Mouse (Mus musculus): ENCODE measurements around the gene Slc2a1. TPM values are rescaled to one million over a fixed set of nuclear protein-coding genes. Genes with fewer than 3 reads are reported as not detected.

Slc2a1 gene
- polyA plus RNA-seq, 1 experiment from 2014 or later: 158 TPM

DNA sequence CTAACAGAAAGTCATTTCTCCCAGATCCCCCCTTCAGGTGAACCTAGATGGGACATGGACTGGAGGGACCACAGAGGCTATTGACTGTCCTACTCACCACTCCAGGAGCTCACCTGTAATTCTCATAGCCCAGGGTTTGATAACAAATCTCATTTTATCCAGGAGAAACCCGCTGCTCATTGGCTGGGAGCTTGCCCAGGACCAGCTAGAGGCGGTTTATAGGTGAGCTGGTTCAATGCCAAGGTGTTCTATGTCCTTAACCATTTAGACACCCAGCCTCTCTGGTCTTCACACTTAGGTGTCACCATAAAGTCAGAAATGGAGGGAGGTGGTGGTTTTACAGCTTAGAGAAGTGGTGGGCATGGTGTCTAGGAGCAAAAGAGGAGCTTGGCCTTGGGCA lies 644 bp upstream of the Slc2a1 start:
- H3K27ac ChIP-seq (ENCODE audit: low read depth, low read length): no peak overlapping the region
- no peaks in the 10 kb centered on the region for H3K36me3 ChIP-seq (ENCODE audit: control insufficient read depth, insufficient read depth, low read length)
- H3K9ac ChIP-seq (ENCODE audit: low read length): peak overlapping the region; percentile 1; the same call in 1 of the 2 replicates
- H3K27me3 ChIP-seq (ENCODE audit: control insufficient read depth, insufficient read depth, low read length): no peaks in the 10 kb centered on the region
- H3K9me3 ChIP-seq (ENCODE audit: control insufficient read depth, low read length): no peaks in the 10 kb centered on the region
- H3K4me1 ChIP-seq (ENCODE audit: control insufficient read depth, insufficient read depth, low read length): peaks cover 40% of the 10 kb centered on the region
- 77% methylated on average over 2 of the region's 2 CpGs for WGBS
- no peak for ATAC-seq (ENCODE audit: low FRiP score)
- H3K4me2 ChIP-seq: peak overlapping the region; percentile 71
- peak overlapping the region; percentile 63; the same call in 1 of the 2 replicates for H3K4me3 ChIP-seq (ENCODE audit: low read depth, low read length)
- no peak for DNase-seq (ENCODE audit: low spot score, missing footprints)

DNA sequence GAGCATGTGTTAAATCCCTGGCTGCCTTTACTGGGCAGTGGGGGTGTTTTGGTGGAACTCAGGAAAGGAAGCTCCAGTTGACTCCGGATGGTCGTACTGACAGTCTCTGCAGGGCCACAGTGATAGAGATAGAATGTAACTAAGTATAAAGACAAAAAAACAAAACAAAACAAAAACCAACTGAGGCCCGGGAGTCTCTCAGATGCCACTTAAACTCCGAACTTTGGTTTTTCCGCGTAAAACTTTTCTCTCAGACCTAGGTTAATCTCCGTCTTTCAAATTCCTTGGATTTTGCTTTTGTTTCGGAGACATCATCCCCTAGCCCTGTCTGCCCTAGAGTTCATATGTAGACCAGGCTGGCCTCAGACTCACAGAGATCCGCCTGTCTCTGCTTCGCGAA lies 1.1 kb downstream of the Slc2a1 start:
- Histone ChIP-seq H3K4me3 (ENCODE audit: low read depth, low read length) (peak overlapping the region; percentile 63), H3K4me1 (ENCODE audit: control insufficient read depth, insufficient read depth, low read length) (peaks cover 40% of the 10 kb centered on the region), H3K9me3 (ENCODE audit: control insufficient read depth, low read length) (no peaks in the 10 kb centered on the region), H3K27ac (ENCODE audit: low read depth, low read length) (peak overlapping the region; percentile 93), H3K27me3 (ENCODE audit: control insufficient read depth, insufficient read depth, low read length) (no peaks in the 10 kb centered on the region), H3K9ac (ENCODE audit: low read length) (peak overlapping the region; percentile 84), H3K36me3 (ENCODE audit: control insufficient read depth, insufficient read depth, low read length) (no peaks in the 10 kb centered on the region), H3K4me2 (peak overlapping the region; percentile 71)
- WGBS: 2% methylated on average over 11 of the region's 11 CpGs
- ATAC-seq (ENCODE audit: low FRiP score) (no peak), DNase-seq (ENCODE audit: low spot score, missing footprints) (peak; percentile 92)

DNA sequence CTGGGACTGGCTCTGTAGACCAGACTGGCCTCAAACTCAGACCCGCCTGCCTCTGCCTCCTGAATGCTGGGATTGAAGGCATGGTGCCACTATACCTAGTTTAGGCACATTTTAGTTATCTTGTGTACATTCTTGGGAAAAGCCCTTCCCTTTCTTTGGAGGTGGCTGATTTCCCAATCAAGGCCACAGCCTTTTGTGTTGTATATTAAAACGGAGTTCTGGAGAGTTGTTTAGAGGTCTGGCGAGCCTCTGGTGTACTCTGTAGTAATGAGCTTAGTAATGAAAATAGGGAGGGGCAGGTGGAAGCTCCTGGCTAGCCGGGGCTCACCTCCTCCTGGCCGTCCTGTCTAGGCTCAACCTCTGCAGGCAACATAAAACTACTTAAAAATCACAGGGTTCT lies 2.0 kb downstream of the Slc2a1 start:
- Histone ChIP-seq H3K4me3 (ENCODE audit: low read depth, low read length) (peak overlapping the region; percentile 63), H3K9me3 (ENCODE audit: control insufficient read depth, low read length) (no peaks in the 10 kb centered on the region), H3K4me2 (peak overlapping the region; percentile 71), H3K27me3 (ENCODE audit: control insufficient read depth, insufficient read depth, low read length) (no peaks in the 10 kb centered on the region), H3K36me3 (ENCODE audit: control insufficient read depth, insufficient read depth, low read length) (no peaks in the 10 kb centered on the region), H3K27ac (ENCODE audit: low read depth, low read length) (no peak overlapping the region), H3K4me1 (ENCODE audit: control insufficient read depth, insufficient read depth, low read length) (peaks cover 32% of the 10 kb centered on the region), H3K9ac (ENCODE audit: low read length) (no peak overlapping the region)
- WGBS: 9% methylated on average over 5 of the region's 5 CpGs
- no peak for ATAC-seq (ENCODE audit: low FRiP score)
- no peak for DNase-seq (ENCODE audit: low spot score, missing footprints)

DNA sequence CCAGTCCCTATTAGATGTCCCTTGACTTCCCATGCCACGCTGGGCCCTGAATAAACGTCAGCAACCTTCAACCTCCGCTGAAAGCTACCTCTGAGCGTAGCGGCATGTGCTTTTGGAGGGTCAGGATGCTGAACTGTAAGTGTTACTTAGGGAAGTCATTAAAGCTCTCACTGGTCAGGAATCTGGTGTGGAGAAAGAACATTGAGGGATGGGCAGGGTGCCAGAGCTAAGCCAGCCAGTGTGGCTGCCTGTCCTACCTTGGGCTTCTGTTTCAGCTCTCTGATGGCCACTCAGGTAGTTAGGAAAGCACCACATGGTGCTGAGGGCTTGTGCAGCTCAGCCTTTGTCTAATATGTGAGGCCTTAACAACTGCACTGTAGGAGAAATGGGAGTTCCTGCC lies 2.9 kb downstream of the Slc2a1 start:
- Histone ChIP-seq H3K4me3 (ENCODE audit: low read depth, low read length) (peak overlapping the region; percentile 1; the same call in 1 of the 2 replicates), H3K27me3 (ENCODE audit: control insufficient read depth, insufficient read depth, low read length) (no peaks in the 10 kb centered on the region), H3K4me2 (peak overlapping the region; percentile 71; the same call in 1 of the 2 replicates), H3K36me3 (ENCODE audit: control insufficient read depth, insufficient read depth, low read length) (no peaks in the 10 kb centered on the region), H3K4me1 (ENCODE audit: control insufficient read depth, insufficient read depth, low read length) (peaks cover 25% of the 10 kb centered on the region), H3K9ac (ENCODE audit: low read length) (peak overlapping the region; percentile 2; the same call in 1 of the 2 replicates), H3K9me3 (ENCODE audit: control insufficient read depth, low read length) (no peaks in the 10 kb centered on the region), H3K27ac (ENCODE audit: low read depth, low read length) (no peak overlapping the region)
- ATAC-seq (ENCODE audit: low FRiP score) (no peak), DNase-seq (ENCODE audit: low spot score, missing footprints) (no peak)
- 66% methylated on average over 5 of the region's 5 CpGs for WGBS

DNA sequence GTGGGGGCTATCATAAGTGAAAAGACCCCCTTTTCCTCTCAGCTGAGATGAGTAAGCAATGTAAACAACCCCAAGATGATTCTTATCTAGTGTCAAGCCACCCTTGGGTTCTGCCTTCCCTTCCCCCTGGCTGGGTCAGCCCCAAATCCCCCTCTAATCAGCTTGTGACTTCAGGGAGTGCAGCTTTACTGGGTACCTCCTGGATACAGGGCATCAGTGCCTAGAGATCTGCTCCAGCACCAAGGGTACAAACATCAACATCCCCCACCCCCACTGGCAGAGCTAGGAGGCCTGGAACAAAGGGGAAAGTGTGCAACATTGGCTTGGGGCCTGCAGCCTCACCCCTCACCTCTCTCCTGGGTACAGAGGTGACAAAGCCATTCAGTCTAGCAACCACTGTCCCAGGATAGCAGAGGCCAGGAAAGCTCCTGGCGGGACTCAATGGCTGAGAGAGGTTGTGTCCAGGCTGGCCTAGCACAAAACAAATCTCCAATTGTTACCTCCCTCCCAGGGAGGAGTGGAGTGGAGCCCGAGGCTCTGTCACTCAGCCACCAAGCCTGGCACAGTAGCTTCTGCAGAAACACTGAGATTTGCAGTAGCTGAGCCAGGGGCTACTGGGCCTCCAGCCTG lies 3.9 kb downstream of the Slc2a1 start:
- H3K27ac ChIP-seq (ENCODE audit: low read depth, low read length): no peak overlapping the region

DNA sequence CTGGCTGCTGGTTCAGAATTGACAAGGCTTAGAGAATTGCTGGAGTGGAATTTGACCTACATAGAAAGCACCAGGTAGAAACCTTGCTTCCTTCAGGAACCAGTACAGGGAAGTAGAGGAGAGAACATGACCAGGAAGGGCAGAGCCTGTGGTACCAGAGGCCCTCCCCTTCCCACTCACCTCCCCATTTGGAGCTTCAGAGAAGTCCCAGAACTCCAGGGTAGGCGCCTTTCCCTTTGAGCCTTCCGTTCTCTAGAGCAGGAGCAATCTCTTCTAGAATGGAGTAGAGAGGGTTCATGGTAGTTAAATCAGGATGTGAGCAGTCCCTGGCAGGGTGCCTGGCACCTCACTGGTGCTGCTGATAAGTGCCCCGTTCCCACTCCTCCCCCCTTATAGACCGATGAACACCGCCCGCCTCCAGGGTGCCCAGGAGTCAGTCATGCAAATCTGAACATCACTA lies 7.1 kb downstream of the Slc2a1 start:
- Histone ChIP-seq H3K27me3 (ENCODE audit: control insufficient read depth, insufficient read depth, low read length) (no peaks in the 10 kb centered on the region), H3K4me3 (ENCODE audit: low read depth, low read length) (no peak overlapping the region), H3K9me3 (ENCODE audit: control insufficient read depth, low read length) (no peaks in the 10 kb centered on the region), H3K9ac (ENCODE audit: low read length) (no peak overlapping the region), H3K4me1 (ENCODE audit: control insufficient read depth, insufficient read depth, low read length) (peaks cover 15% of the 10 kb centered on the region), H3K27ac (ENCODE audit: low read depth, low read length) (no peak overlapping the region), H3K36me3 (ENCODE audit: control insufficient read depth, insufficient read depth, low read length) (peaks cover 3% of the 10 kb centered on the region; the same call in 1 of the 2 replicates), H3K4me2 (no peak overlapping the region)
- WGBS: 58% methylated on average over 6 of the region's 6 CpGs
- ATAC-seq (ENCODE audit: low FRiP score) (no peak), DNase-seq (ENCODE audit: low spot score, missing footprints) (no peak)

More for the DNA sequence above, 3.9 kb downstream of the Slc2a1 start:
- peak overlapping the region; percentile 17 for H3K9ac ChIP-seq (ENCODE audit: low read length)
- no peaks in the 10 kb centered on the region for H3K36me3 ChIP-seq (ENCODE audit: control insufficient read depth, insufficient read depth, low read length)
- ATAC-seq (ENCODE audit: low FRiP score) (no peak), DNase-seq (ENCODE audit: low spot score, missing footprints) (no peak)
- no peak overlapping the region for H3K4me3 ChIP-seq (ENCODE audit: low read depth, low read length)
- no peaks in the 10 kb centered on the region for H3K27me3 ChIP-seq (ENCODE audit: control insufficient read depth, insufficient read depth, low read length)
- 27% methylated on average over 2 of the region's 2 CpGs for WGBS
- H3K4me2 ChIP-seq: 0 out of 2 replicates have a peak overlapping the region, but pooled peaks have one; percentile 6
- H3K9me3 ChIP-seq (ENCODE audit: control insufficient read depth, low read length): no peaks in the 10 kb centered on the region
- H3K4me1 ChIP-seq (ENCODE audit: control insufficient read depth, insufficient read depth, low read length): peaks cover 25% of the 10 kb centered on the region

DNA sequence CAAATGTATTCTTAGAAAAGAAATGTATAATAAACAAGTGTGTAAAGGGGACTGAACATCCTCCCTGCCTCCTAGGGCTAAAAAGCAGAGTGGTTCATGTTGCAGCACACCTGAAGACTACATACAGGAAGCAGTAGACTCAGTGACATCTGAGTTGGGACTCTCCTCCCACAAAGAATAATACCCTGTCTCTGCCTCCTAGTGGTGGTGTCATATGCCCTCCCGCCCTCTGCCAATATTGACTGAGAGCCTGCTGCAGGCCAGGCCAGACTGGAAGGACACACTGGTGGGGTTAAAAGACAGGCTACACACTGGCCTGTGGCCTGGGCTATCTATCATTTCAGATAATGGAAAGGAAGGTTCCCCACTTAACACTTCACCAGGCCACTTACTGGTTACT lies 7.8 kb downstream of the Slc2a1 start:
- WGBS: 68% methylated on average over 1 of the region's 1 CpGs
- Histone ChIP-seq H3K27me3 (ENCODE audit: control insufficient read depth, insufficient read depth, low read length) (no peaks in the 10 kb centered on the region), H3K36me3 (ENCODE audit: control insufficient read depth, insufficient read depth, low read length) (peaks cover 5% of the 10 kb centered on the region; the same call in 1 of the 2 replicates), H3K4me1 (ENCODE audit: control insufficient read depth, insufficient read depth, low read length) (peaks cover 13% of the 10 kb centered on the region), H3K4me3 (ENCODE audit: low read depth, low read length) (no peak overlapping the region), H3K4me2 (no peak overlapping the region), H3K9ac (ENCODE audit: low read length) (no peak overlapping the region), H3K27ac (ENCODE audit: low read depth, low read length) (no peak overlapping the region), H3K9me3 (ENCODE audit: control insufficient read depth, low read length) (no peaks in the 10 kb centered on the region)
- ATAC-seq (ENCODE audit: low FRiP score) (no peak), DNase-seq (ENCODE audit: low spot score, missing footprints) (no peak)

DNA sequence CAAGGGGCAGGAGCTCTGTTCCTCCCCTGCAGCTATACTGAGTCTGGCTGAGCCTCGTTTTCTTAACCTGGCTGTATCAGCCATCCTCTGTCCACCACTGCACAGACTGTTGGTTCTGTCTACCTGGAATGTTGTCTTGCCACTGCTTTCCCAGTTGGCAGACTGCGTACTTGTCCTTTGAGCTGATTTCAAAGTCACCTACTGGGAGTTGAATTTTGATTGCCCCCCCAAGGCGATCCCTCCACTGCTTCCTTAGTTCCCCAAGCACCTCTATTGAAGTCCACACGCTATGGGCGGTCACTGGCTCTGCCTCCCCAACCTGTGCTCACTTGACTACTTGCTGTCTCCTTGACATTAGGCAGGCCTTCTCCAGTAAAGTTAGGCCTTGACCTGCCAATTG lies 9.1 kb downstream of the Slc2a1 start:
- Histone ChIP-seq H3K9me3 (ENCODE audit: control insufficient read depth, low read length) (no peaks in the 10 kb centered on the region), H3K4me1 (ENCODE audit: control insufficient read depth, insufficient read depth, low read length) (peaks cover 1% of the 10 kb centered on the region; the same call in 1 of the 2 replicates)
- 70% methylated on average over 5 of the region's 5 CpGs for WGBS

DNA sequence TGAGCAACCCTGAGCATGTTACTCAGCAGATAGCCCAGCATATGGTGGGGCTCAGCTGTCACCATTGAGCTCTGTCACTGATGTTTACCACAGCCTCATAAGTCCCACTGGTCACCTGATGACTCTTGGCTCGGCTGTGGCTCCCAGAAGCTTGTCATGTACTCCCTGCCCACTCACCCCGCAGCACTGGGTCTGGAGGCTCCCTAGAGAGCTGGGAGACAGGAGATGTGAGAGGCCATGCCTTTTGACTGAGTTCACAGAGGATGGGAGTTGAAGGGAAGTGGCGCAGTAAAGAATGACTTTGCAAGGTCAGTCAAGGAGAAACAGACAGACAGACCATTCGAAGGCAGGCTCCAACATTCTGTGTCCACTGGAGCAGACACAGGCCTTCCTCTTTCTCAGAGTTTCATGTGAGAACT lies 10.2 kb downstream of the Slc2a1 start:
- WGBS: 74% methylated on average over 4 of the region's 4 CpGs
- Histone ChIP-seq H3K4me1 (ENCODE audit: control insufficient read depth, insufficient read depth, low read length) (no peaks in the 10 kb centered on the region; the same call in 1 of the 2 replicates), H3K9ac (ENCODE audit: low read length) (no peak overlapping the region)

More for the DNA sequence above, 9.1 kb downstream of the Slc2a1 start:
- Histone ChIP-seq H3K9ac (ENCODE audit: low read length) (no peak overlapping the region), H3K36me3 (ENCODE audit: control insufficient read depth, insufficient read depth, low read length) (peaks cover 5% of the 10 kb centered on the region; the same call in 1 of the 2 replicates), H3K27ac (ENCODE audit: low read depth, low read length) (no peak overlapping the region), H3K4me3 (ENCODE audit: low read depth, low read length) (no peak overlapping the region), H3K4me2 (no peak overlapping the region), H3K27me3 (ENCODE audit: control insufficient read depth, insufficient read depth, low read length) (no peaks in the 10 kb centered on the region)
- DNase-seq (ENCODE audit: low spot score, missing footprints) (no peak), ATAC-seq (ENCODE audit: low FRiP score) (no peak)

More for the DNA sequence above, 10.2 kb downstream of the Slc2a1 start:
- no peak for DNase-seq (ENCODE audit: low spot score, missing footprints)
- Histone ChIP-seq H3K4me2 (no peak overlapping the region), H3K36me3 (ENCODE audit: control insufficient read depth, insufficient read depth, low read length) (peaks cover 8% of the 10 kb centered on the region; the same call in 1 of the 2 replicates), H3K9me3 (ENCODE audit: control insufficient read depth, low read length) (no peaks in the 10 kb centered on the region), H3K27me3 (ENCODE audit: control insufficient read depth, insufficient read depth, low read length) (no peaks in the 10 kb centered on the region), H3K27ac (ENCODE audit: low read depth, low read length) (no peak overlapping the region), H3K4me3 (ENCODE audit: low read depth, low read length) (no peak overlapping the region)
- ATAC-seq (ENCODE audit: low FRiP score): no peak
